Mouse (Mus musculus) midbrain, embryonic 13.5 days (tissue): ENCODE data around the gene Suox. TPM values are rescaled to one million over a fixed set of nuclear protein-coding genes. Genes with fewer than 3 reads are reported as not detected.
A peak's percentile ranks its signal among the peaks of the same experiment; 100 is the strongest.
"Not testable (repeated sequence)": the region's sequence is repeated elsewhere in the genome, so short reads cannot be mapped to it uniquely, and the experiment has no call there.

Experiments
- ATAC-seq: fragments of 200-750 bp; cut with Nextera tagmentation; 2 replicates; pipeline ENCODE4 v1.8.0; 2017; ENCODE audit warnings: mild to moderate bottlenecking, moderate TSS enrichment, moderate library complexity
- H3K27ac ChIP-seq: fragments of 300-500 bp; sonication (generic); 2 replicates; pipeline ENCODE4 v1.5.1; 2015; ENCODE audit warnings: inconsistent platforms, mild to moderate bottlenecking, moderate library complexity
- H3K27me3 ChIP-seq: fragments of 300-500 bp; sonication (generic); 2 replicates; pipeline ENCODE4 v1.6.1; 2015; ENCODE audit warnings: mild to moderate bottlenecking, inconsistent platforms
- H3K36me3 ChIP-seq: fragments of 300-500 bp; sonication (generic); 2 replicates; pipeline ENCODE4 v1.6.1; 2015; ENCODE audit warnings: mild to moderate bottlenecking, inconsistent platforms
- H3K4me1 ChIP-seq: fragments of 300-500 bp; sonication (generic); replicated peaks from 2 replicates; pipeline ENCODE4 v1.6.1; 2015; ENCODE audit warnings: inconsistent platforms
- H3K4me2 ChIP-seq: fragments of 300-500 bp; sonication (generic); replicated peaks from 2 replicates; pipeline ENCODE4 v1.6.1; 2015; ENCODE audit warnings: moderate library complexity, mild to moderate bottlenecking, inconsistent platforms
- H3K4me3 ChIP-seq: fragments of 300-500 bp; sonication (generic); replicated peaks from 2 replicates; pipeline ENCODE4 v1.5.1; 2015; ENCODE audit warnings: mild to moderate bottlenecking, inconsistent platforms
- H3K9ac ChIP-seq: fragments of 300-500 bp; sonication (generic); replicated peaks from 2 replicates; pipeline ENCODE4 v1.6.1; 2015; ENCODE audit warnings: mild to moderate bottlenecking, inconsistent platforms
- H3K9me3 ChIP-seq: fragments of 300-500 bp; sonication (generic); 2 replicates; pipeline ENCODE4 v1.6.1; 2016; ENCODE audit warnings: mild to moderate bottlenecking, inconsistent platforms
- WGBS: fragments of 180-500 bp; shearing (Covaris S2); methylation state at CpG from one replicate; pipeline ENCODE4 v1.1.7; 2015; 5-methylcytosine and 5-hydroxymethylcytosine counted together
- polyA plus RNA-seq: library from polyadenylated mRNA; unstranded; fragments of >200 nt; fragmentation: Nextera tagmentation; extraction: Ambion mirVana; gene quantifications from 2 replicates; pipeline ENCODE4 v1.2.1, GENCODE M21; 2015

Gene Suox
- polyA plus RNA-seq, 1 experiment from 2014 or later, result 13.7 TPM

GRCm38 (mm10) chr10:128637011-128637410, 36.9 kb downstream of the Suox start:
- peak overlapping the region; percentile 21 for H3K4me2 ChIP-seq
- no peak overlapping the region for H3K4me3 ChIP-seq
- H3K9ac ChIP-seq, result peak overlapping the region; percentile 17; the same call in 1 of the 2 replicates
- WGBS, result 5% methylated on average over 11 of the region's 11 CpGs
- no peak overlapping the region for H3K27ac ChIP-seq
- peaks cover 78% of the 10 kb centered on the region for H3K36me3 ChIP-seq
- no peaks in the 10 kb centered on the region; the same call in 1 of the 2 replicates for H3K27me3 ChIP-seq
- ATAC-seq, result 0 out of 2 replicates have a peak, but pooled peaks have one; percentile 21
- peaks cover 10% of the 10 kb centered on the region; the same call in 1 of the 2 replicates for H3K4me1 ChIP-seq
- no peaks in the 10 kb centered on the region for H3K9me3 ChIP-seq

GRCm38 (mm10) chr10:128636561-128636960, 37.3 kb downstream of the Suox start:
- 58% methylated on average over 6 of the region's 6 CpGs for WGBS
- no peak overlapping the region for H3K4me2 ChIP-seq
- no peaks in the 10 kb centered on the region; the same call in 1 of the 2 replicates for H3K27me3 ChIP-seq
- H3K4me3 ChIP-seq, result no peak overlapping the region
- no peaks in the 10 kb centered on the region for H3K9me3 ChIP-seq
- ATAC-seq, result no peak
- peaks cover 74% of the 10 kb centered on the region for H3K36me3 ChIP-seq
- no peak overlapping the region for H3K27ac ChIP-seq
- peaks cover 10% of the 10 kb centered on the region; the same call in 1 of the 2 replicates for H3K4me1 ChIP-seq
- H3K9ac ChIP-seq, result no peak overlapping the region

GRCm38 (mm10) chr10:128635697-128636096, 38.2 kb downstream of the Suox start:
- Histone ChIP-seq H3K4me1 (peaks cover 10% of the 10 kb centered on the region; the same call in 1 of the 2 replicates), H3K4me3 (no peak overlapping the region), H3K27me3 (no peaks in the 10 kb centered on the region; the same call in 1 of the 2 replicates), H3K36me3 (peaks cover 66% of the 10 kb centered on the region), H3K9me3 (no peaks in the 10 kb centered on the region), H3K4me2 (no peak overlapping the region), H3K27ac (no peak overlapping the region), H3K9ac (no peak overlapping the region)
- ATAC-seq, result no peak
- 97% methylated on average over 13 of the region's 13 CpGs for WGBS

GRCm38 (mm10) chr10:128631571-128631970, 42.3 kb downstream of the Suox start:
- H3K27me3 ChIP-seq, result no peaks in the 10 kb centered on the region; the same call in 1 of the 2 replicates
- H3K9ac ChIP-seq, result 0 out of 2 replicates have a peak overlapping the region, but pooled peaks have one; percentile 3
- no peak overlapping the region for H3K4me2 ChIP-seq
- H3K36me3 ChIP-seq, result peaks cover 41% of the 10 kb centered on the region
- no peak overlapping the region for H3K27ac ChIP-seq
- H3K9me3 ChIP-seq, result no peaks in the 10 kb centered on the region
- H3K4me1 ChIP-seq, result no peaks in the 10 kb centered on the region
- no peak overlapping the region for H3K4me3 ChIP-seq
- WGBS, result 24% methylated on average over 6 of the region's 6 CpGs
- no peak for ATAC-seq

- H3K36me3 ChIP-seq, result peaks cover 29% of the 10 kb centered on the region
- H3K9me3 ChIP-seq, H3K27me3 ChIP-seq, H3K4me1 ChIP-seq, H3K9ac ChIP-seq, H3K4me3 ChIP-seq, ATAC-seq, H3K27ac ChIP-seq, H3K4me2 ChIP-seq: not testable (repeated sequence)
- 86% methylated on average over 5 of the region's 5 CpGs for WGBS
Measured at GRCm38 (mm10) chr10:128630306-128630705, 43.6 kb downstream of the Suox start.

GRCm38 (mm10) chr10:128629746-128630145, 44.1 kb downstream of the Suox start:
- Histone ChIP-seq H3K9me3 (no peaks in the 10 kb centered on the region), H3K27me3 (no peaks in the 10 kb centered on the region; the same call in 1 of the 2 replicates), H3K9ac (no peak overlapping the region), H3K4me1 (peaks cover 9% of the 10 kb centered on the region), H3K4me2 (no peak overlapping the region), H3K36me3 (peaks cover 25% of the 10 kb centered on the region), H3K4me3 (no peak overlapping the region), H3K27ac (no peak overlapping the region)
- ATAC-seq, result no peak
- WGBS, result 72% methylated on average over 2 of the region's 2 CpGs

- Histone ChIP-seq H3K9me3 (no peaks in the 10 kb centered on the region), H3K4me2 (no peak overlapping the region), H3K27me3 (no peaks in the 10 kb centered on the region), H3K4me1 (peaks cover 9% of the 10 kb centered on the region), H3K9ac (no peak overlapping the region), H3K4me3 (no peak overlapping the region), H3K27ac (no peak overlapping the region), H3K36me3 (peaks cover 25% of the 10 kb centered on the region)
- no peak for ATAC-seq
- WGBS, result 89% methylated on average over 10 of the region's 10 CpGs
Measured at GRCm38 (mm10) chr10:128627398-128628317, 46.2 kb downstream of the Suox start.

GRCm38 (mm10) chr10:128626311-128627310, 47.3 kb downstream of the Suox start, which contains the start of gene Rps26:
TSS of gene Rps26 (minus strand) at chr10:128626747.
- Histone ChIP-seq H3K9ac (peak within 1 kb of the TSS; percentile 93), H3K36me3 (peaks cover 26% of the 10 kb centered on the region), H3K27ac (peak within 1 kb of the TSS; percentile 84), H3K4me1 (peaks cover 9% of the 10 kb centered on the region), H3K4me2 (peak within 1 kb of the TSS; percentile 91), H3K27me3 (no peaks in the 10 kb centered on the region), H3K9me3 (no peaks in the 10 kb centered on the region), H3K4me3 (peak within 1 kb of the TSS; percentile 75)
- ATAC-seq, result peak; percentile 98
- WGBS, result under 1% methylated on average over 40 of the region's 40 CpGs

GRCm38 (mm10) chr10:128625287-128625894, 48.5 kb downstream of the Suox start:
- Histone ChIP-seq H3K27ac (no peak overlapping the region), H3K36me3 (peaks cover 26% of the 10 kb centered on the region), H3K9ac (peak overlapping the region; percentile 93), H3K4me3 (peak overlapping the region; percentile 75), H3K27me3 (no peaks in the 10 kb centered on the region), H3K9me3 (no peaks in the 10 kb centered on the region), H3K4me1 (peaks cover 9% of the 10 kb centered on the region), H3K4me2 (peak overlapping the region; percentile 91)
- no peak for ATAC-seq
- 46% methylated on average over 7 of the region's 7 CpGs for WGBS

- H3K9me3 ChIP-seq, H3K4me1 ChIP-seq, H3K4me3 ChIP-seq, H3K27me3 ChIP-seq, ATAC-seq, H3K4me2 ChIP-seq, H3K27ac ChIP-seq, H3K9ac ChIP-seq: not testable (repeated sequence)
- 83% methylated on average over 4 of the region's 4 CpGs for WGBS
- peaks cover 26% of the 10 kb centered on the region for H3K36me3 ChIP-seq
Measured at GRCm38 (mm10) chr10:128623106-128623613, 50.7 kb downstream of the Suox start.

GRCm38 (mm10) chr10:128622702-128623101, 51.2 kb downstream of the Suox start:
- Histone ChIP-seq H3K4me1 (peaks cover 9% of the 10 kb centered on the region), H3K27me3 (no peaks in the 10 kb centered on the region), H3K4me2 (no peak overlapping the region), H3K9ac (no peak overlapping the region), H3K36me3 (peaks cover 26% of the 10 kb centered on the region), H3K4me3 (no peak overlapping the region), H3K9me3 (no peaks in the 10 kb centered on the region), H3K27ac (no peak overlapping the region)
- 84% methylated on average over 4 of the region's 4 CpGs for WGBS
- no peak for ATAC-seq
